Mouse (Mus musculus) neural tube, embryonic 14.5 days (tissue): ENCODE data around the gene Ciao1. TPM values are rescaled to one million over a fixed set of nuclear protein-coding genes. Genes with fewer than 3 reads are reported as not detected.

Source experiments
- ATAC-seq: fragments of 200-750 bp; cut with Nextera tagmentation; 2 replicates; pipeline ENCODE4 v1.8.0; 2017; ENCODE audit warnings: low read depth, mild to moderate bottlenecking, moderate TSS enrichment, moderate library complexity
- H3K27ac ChIP-seq: fragments of 300-500 bp; sonication (generic); 2 replicates; pipeline ENCODE4 v1.5.1; 2014; ENCODE audit warnings: low read depth, mild to moderate bottlenecking, control low read depth, low read length, moderate library complexity, mixed read lengths
- H3K27me3 ChIP-seq: fragments of 300-500 bp; sonication (generic); 2 replicates; pipeline ENCODE4 v1.6.1; 2014; ENCODE audit warnings: low read length; ENCODE audit not compliant: control insufficient read depth, insufficient read depth
- H3K36me3 ChIP-seq: fragments of 300-500 bp; sonication (generic); 2 replicates; pipeline ENCODE4 v1.6.1; 2014; ENCODE audit warnings: low read length, mixed read lengths; ENCODE audit not compliant: control insufficient read depth, insufficient read depth
- H3K4me1 ChIP-seq: fragments of 300-500 bp; sonication (generic); 2 replicates; pipeline ENCODE4 v1.6.1; 2014; ENCODE audit warnings: low read length; ENCODE audit not compliant: control insufficient read depth, insufficient read depth
- H3K4me2 ChIP-seq: fragments of 300-500 bp; sonication (generic); 2 replicates; pipeline ENCODE4 v1.6.1; 2014; ENCODE audit warnings: mild to moderate bottlenecking, low read depth, low read length, control low read depth
- H3K4me3 ChIP-seq: fragments of 300-500 bp; sonication (generic); 2 replicates; pipeline ENCODE4 v1.5.1; 2014; ENCODE audit warnings: low read depth, low read length, control low read depth, mixed read lengths
- H3K9ac ChIP-seq: fragments of 300-500 bp; sonication (generic); replicated peaks from 2 replicates; pipeline ENCODE4 v1.6.1; 2014; ENCODE audit warnings: low read depth, mild to moderate bottlenecking, control low read depth, low read length, mixed read lengths
- H3K9me3 ChIP-seq: fragments of 300-500 bp; sonication (generic); 2 replicates; pipeline ENCODE4 v1.6.1; 2016; ENCODE audit warnings: low read length; ENCODE audit not compliant: control insufficient read depth
- WGBS: fragments of 180-500 bp; shearing (Covaris S2); extraction: QIAGEN DNeasy Blood & Tissue Kit; methylation state at CpG from one replicate; pipeline ENCODE4 v1.1.7; 2014; 5-methylcytosine and 5-hydroxymethylcytosine counted together
- polyA plus RNA-seq: library from polyadenylated mRNA; unstranded; fragments of >200 nt; fragmentation: Nextera tagmentation; extraction: Ambion mirVana; gene quantifications from 2 replicates; pipeline ENCODE4 v1.2.1, GENCODE M21; 2014

Ciao1 gene
- polyA plus RNA-seq, 1 experiment from 2014 or later, result 59.9 TPM

GRCm38 (mm10) chr2:127271042-127271515, 23.5 kb upstream of the Ciao1 start:
- 10% methylated on average over 8 of the region's 8 CpGs for WGBS
- peak overlapping the region; percentile 82 for H3K4me3 ChIP-seq
- ATAC-seq, result no peak

GRCm38 (mm10) chr2:127270300-127271041, 22.9 kb upstream of the Ciao1 start:
- peak; percentile 96 for ATAC-seq
- no peaks in the 10 kb centered on the region for H3K9me3 ChIP-seq
- under 1% methylated on average over 74 of the region's 75 CpGs for WGBS
- no peaks in the 10 kb centered on the region for H3K36me3 ChIP-seq
- no peaks in the 10 kb centered on the region for H3K27me3 ChIP-seq
- H3K4me2 ChIP-seq, result peak overlapping the region; percentile 82
- peak overlapping the region; percentile 82 for H3K4me3 ChIP-seq
- peak overlapping the region; percentile 88 for H3K27ac ChIP-seq
- H3K4me1 ChIP-seq, result peaks cover 11% of the 10 kb centered on the region; the same call in 1 of the 2 replicates
- H3K9ac ChIP-seq, result peak overlapping the region; percentile 76

More at GRCm38 (mm10) chr2:127271042-127271515, 23.5 kb upstream of the Ciao1 start:
- Histone ChIP-seq H3K27me3 (no peaks in the 10 kb centered on the region), H3K9me3 (no peaks in the 10 kb centered on the region), H3K36me3 (no peaks in the 10 kb centered on the region), H3K9ac (peak overlapping the region; percentile 76), H3K4me2 (peak overlapping the region; percentile 82), H3K27ac (peak overlapping the region; percentile 88), H3K4me1 (peaks cover 11% of the 10 kb centered on the region; the same call in 1 of the 2 replicates)

- H3K4me2 ChIP-seq, result peak within 1 kb of the TSS; percentile 82
- H3K36me3 ChIP-seq, result no peaks in the 10 kb centered on the region
- WGBS, result under 1% methylated on average over 49 of the region's 49 CpGs
- peak within 1 kb of the TSS; percentile 88 for H3K27ac ChIP-seq
- peak within 1 kb of the TSS; percentile 76 for H3K9ac ChIP-seq
- peaks cover 11% of the 10 kb centered on the region; the same call in 1 of the 2 replicates for H3K4me1 ChIP-seq
- peak within 1 kb of the TSS; percentile 82 for H3K4me3 ChIP-seq
- no peaks in the 10 kb centered on the region for H3K27me3 ChIP-seq
- H3K9me3 ChIP-seq, result no peaks in the 10 kb centered on the region
- peak; percentile 99 for ATAC-seq
These were observed 22.1 kb upstream of the Ciao1 start, which contains the start of gene Stard7 for GRCm38 (mm10) chr2:127269491-127270299. Gene Stard7 (plus strand): TSS chr2:127270218.

GRCm38 (mm10) chr2:127267854-127268253, 20.2 kb upstream of the Ciao1 start:
- ATAC-seq, result no peak
- H3K9ac ChIP-seq, result no peak overlapping the region
- no peak overlapping the region for H3K27ac ChIP-seq
- H3K27me3 ChIP-seq, result no peaks in the 10 kb centered on the region
- WGBS, result 46% methylated on average over 4 of the region's 4 CpGs
- no peak overlapping the region for H3K4me2 ChIP-seq
- H3K4me1 ChIP-seq, result peaks cover 6% of the 10 kb centered on the region; the same call in 1 of the 2 replicates
- no peaks in the 10 kb centered on the region for H3K36me3 ChIP-seq
- no peak overlapping the region for H3K4me3 ChIP-seq
- H3K9me3 ChIP-seq, result no peaks in the 10 kb centered on the region

- no peak overlapping the region for H3K9ac ChIP-seq
- H3K27ac ChIP-seq, result no peak overlapping the region
- no peak overlapping the region for H3K4me2 ChIP-seq
- H3K9me3 ChIP-seq, result no peaks in the 10 kb centered on the region
- H3K4me1 ChIP-seq, result no peaks in the 10 kb centered on the region
- no peak overlapping the region for H3K4me3 ChIP-seq
- peaks cover 11% of the 10 kb centered on the region for H3K36me3 ChIP-seq
- H3K27me3 ChIP-seq, result no peaks in the 10 kb centered on the region
- no peak for ATAC-seq
These were observed 14.9 kb upstream of the Ciao1 start for GRCm38 (mm10) chr2:127262480-127262879.

- Histone ChIP-seq H3K4me1 (no peaks in the 10 kb centered on the region), H3K9ac (no peak overlapping the region), H3K4me3 (no peak overlapping the region), H3K27me3 (no peaks in the 10 kb centered on the region), H3K27ac (no peak overlapping the region), H3K9me3 (no peaks in the 10 kb centered on the region), H3K36me3 (peaks cover 23% of the 10 kb centered on the region), H3K4me2 (no peak overlapping the region)
- WGBS, result 88% methylated on average over 5 of the region's 5 CpGs
- no peak for ATAC-seq
These were observed 11.7 kb upstream of the Ciao1 start for GRCm38 (mm10) chr2:127259340-127259739.

- Histone ChIP-seq H3K4me1 (no peaks in the 10 kb centered on the region), H3K9ac (no peak overlapping the region), H3K27me3 (no peaks in the 10 kb centered on the region), H3K4me3 (no peak overlapping the region), H3K27ac (no peak overlapping the region), H3K9me3 (no peaks in the 10 kb centered on the region), H3K36me3 (peaks cover 23% of the 10 kb centered on the region), H3K4me2 (no peak overlapping the region)
- no peak for ATAC-seq
- WGBS, result 91% methylated on average over 6 of the region's 6 CpGs
These were observed 7.7 kb upstream of the Ciao1 start for GRCm38 (mm10) chr2:127255294-127255693.

GRCm38 (mm10) chr2:127254604-127255134, 7.1 kb upstream of the Ciao1 start:
- ATAC-seq, result no peak
- Histone ChIP-seq H3K4me2 (no peak overlapping the region), H3K4me3 (no peak overlapping the region), H3K9me3 (no peaks in the 10 kb centered on the region), H3K27me3 (no peaks in the 10 kb centered on the region), H3K27ac (no peak overlapping the region), H3K4me1 (0 out of 2 replicates have a peak, but pooled peaks cover 2% of the 10 kb centered on the region), H3K36me3 (peaks cover 23% of the 10 kb centered on the region), H3K9ac (no peak overlapping the region)
- 90% methylated on average over 3 of the region's 3 CpGs for WGBS
